Mouse (Mus musculus) cerebellum, postnatal 14 days (tissue): ENCODE measurements around the gene Cnnm1.

ENCODE experiments used
- DNase-seq, 2 experiments: peaks; one replicate each; pipeline ENCODE4 v3.0.0; 2021; ENCODE audit warnings: mixed read lengths in 2 of 2

Cnnm1 gene

GRCm38 (mm10) chr19:43440112-43440737, at the start of gene Cnnm1:
Gene Cnnm1, plus strand, starts transcription at chr19:43440436.
- peak; percentile 84 to 85 for DNase-seq

DNA sequence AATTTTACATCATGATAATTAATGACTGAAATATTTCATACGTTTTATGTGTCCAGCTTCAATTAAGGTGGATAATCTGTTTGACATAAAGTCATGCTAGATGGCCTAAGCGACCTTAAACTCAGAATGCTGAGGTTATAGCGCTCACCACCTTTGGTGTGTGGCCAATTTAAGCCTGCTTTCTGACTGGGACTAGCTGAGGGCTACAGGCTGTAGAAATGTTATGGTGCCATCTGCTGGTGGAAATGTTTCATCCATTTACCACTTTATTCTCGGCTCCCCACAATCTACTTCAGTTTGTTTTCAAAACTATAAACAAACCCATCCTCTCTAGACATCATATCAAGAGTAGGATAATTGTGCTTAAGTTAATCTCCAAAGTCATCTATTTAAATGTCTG, 43.9 kb upstream of the Cnnm1 start:
- peak; percentile 76 to 78 for DNase-seq

DNA sequence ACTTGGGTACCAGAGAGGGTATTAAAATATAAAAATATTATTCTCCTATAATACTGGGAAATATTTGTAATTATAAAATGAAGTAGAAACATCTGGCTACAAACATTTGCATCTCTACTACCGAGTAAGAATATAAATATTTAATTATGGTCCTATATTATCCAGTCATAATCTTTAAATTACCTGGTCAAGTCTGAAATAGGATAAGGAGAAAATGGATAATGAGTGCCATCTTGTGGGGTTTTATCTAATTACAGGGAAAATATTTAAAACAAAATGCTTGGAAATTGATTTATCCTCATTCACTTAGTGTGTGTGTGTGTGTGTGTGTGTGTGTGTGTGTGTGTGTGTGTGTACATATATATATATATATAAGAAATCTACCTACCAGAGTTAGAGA, 33.1 kb upstream of the Cnnm1 start:
- no peak for DNase-seq

DNA sequence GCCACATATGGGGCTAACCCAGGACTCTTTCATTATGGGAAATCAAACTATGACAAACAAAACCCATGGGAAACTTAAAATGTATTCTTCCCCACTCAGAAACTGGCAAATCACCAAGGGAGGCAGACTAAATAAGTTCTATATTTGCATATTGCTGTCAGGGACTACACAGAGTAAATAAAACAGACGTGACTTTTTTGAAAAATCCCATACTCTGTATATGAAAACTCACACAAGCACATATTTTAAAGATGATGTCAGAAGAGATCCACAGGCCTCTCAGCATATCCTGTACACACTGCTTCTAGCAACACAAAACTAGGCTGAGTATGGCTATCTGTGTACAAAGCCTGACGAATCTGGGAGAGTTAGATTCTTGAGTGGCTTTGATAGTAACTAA, 24.7 kb upstream of the Cnnm1 start:
- DNase-seq: no peak

DNA sequence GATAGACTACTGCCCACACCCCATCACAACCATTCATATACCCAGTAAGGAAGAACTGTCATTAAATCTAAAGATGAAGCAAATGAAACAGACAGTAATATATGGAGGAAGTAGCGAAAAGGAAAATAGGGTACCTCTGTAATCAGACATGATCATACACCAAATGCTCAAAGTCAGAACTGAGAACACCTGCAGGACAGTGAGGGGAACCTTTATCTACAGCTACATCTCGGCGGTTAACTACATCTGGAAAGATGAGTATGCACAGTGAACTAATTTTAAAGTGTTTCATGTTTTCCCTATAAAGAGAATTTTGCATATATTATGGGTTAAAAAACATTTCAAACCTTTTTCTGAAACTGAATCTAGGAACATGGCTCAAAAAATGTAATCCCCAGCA, 19.7 kb upstream of the Cnnm1 start:
- no peak for DNase-seq

DNA sequence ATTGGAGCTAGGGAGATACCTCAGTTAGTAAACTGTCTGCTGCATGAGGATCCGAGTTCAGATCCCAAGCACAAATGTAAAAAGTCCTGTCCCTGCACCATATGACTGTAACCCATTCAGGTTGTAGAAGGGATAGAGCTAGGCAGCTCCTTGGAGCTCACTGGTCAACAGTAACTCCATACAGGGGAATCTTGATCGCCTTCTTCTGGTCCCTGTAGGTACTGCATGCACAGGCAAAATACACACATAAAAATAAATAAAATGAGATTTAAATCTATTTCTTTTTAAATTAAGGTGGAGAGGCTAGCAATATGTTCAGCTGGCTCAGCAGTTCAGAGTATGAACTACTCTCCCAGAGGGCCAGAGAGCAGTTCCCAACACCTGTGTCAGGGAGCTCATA, 16.2 kb upstream of the Cnnm1 start:
- DNase-seq: no peak

GRCm38 (mm10) chr19:43427446-43428224, 12.6 kb upstream of the Cnnm1 start:
- DNase-seq: no peak

DNA sequence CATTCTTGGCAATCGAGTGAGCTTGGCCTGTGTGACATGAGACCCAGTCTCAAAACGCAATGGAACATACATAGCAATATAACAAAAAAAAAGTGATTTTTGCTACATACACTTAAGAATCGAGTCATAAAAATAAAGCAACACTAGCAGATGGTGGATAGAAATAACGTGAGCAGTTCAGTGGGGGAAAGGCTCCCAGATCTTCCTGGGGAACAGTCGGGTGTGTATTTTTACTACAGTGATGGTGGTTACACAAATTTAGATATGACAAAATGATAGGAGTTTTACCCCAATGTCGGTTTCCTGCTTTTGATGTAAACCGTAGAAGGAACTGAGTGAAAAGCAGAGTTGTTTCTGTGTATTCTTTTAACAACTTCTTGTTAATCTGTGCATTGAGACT, 990 bp upstream of the Cnnm1 start:
- peak in 1 of 2 experiments; percentile 4 for DNase-seq

GRCm38 (mm10) chr19:43440768-43441660, 778 bp downstream of the Cnnm1 start:
- DNase-seq: peak; percentile 70 to 80

- DNase-seq: no peak
Observed at GRCm38 (mm10) chr19:43441661-43441990, 1.4 kb downstream of the Cnnm1 start.

GRCm38 (mm10) chr19:43442269-43442668, 2.0 kb downstream of the Cnnm1 start:
- DNase-seq: no peak

GRCm38 (mm10) chr19:43442906-43443305, 2.7 kb downstream of the Cnnm1 start:
- peak in 1 of 2 experiments; percentile 48 for DNase-seq

DNA sequence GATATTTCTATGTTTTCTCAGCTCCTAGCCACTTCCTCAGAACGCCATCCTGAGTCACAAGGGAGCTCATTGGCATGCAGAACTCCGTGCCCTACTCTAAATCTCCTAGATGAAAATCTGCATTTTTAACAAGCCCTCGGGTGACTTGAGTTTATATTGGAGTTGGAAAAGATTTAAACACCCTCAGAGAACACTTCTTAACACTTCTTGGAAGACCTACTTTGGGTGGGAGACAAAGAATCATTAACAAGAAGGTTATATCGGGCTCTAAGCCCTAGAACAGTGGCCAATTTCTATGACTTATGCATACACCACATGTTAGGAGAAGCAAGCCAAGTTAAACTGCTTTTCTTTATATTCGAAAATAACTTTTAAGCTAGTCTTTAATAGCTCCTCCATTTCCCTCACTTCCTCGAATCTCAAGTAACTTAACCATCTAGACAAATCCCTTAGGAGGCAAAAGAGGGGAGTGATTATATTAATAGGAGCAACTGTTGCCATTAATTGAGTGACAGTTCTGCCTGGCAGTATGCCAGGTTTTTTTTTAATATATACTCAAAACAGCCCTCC, 4.5 kb downstream of the Cnnm1 start:
- peak in 1 of 2 experiments; percentile 10 for DNase-seq

DNA sequence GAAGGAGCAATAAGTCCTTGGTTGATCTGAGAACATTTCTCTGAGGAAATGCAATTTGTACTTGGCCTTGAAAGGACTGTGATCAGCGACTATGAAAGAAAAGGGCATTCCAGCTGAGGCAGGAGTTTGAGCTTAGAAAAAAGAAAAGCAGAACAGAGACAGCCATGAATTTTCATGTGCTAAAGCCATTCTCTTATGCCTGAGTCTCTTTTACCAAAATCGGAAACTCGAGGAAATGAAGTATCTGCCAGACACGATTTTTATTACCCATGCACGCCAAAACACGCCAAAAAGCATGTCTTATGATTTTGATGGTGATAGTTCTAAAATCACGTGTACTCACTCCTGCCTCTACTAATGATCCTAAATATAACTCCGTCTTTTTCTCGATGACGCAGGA, 11.3 kb downstream of the Cnnm1 start:
- no peak for DNase-seq

- DNase-seq: no peak
Observed at GRCm38 (mm10) chr19:43452176-43452575, 11.9 kb downstream of the Cnnm1 start.

GRCm38 (mm10) chr19:43453025-43453424, 12.8 kb downstream of the Cnnm1 start:
- no peak for DNase-seq

DNA sequence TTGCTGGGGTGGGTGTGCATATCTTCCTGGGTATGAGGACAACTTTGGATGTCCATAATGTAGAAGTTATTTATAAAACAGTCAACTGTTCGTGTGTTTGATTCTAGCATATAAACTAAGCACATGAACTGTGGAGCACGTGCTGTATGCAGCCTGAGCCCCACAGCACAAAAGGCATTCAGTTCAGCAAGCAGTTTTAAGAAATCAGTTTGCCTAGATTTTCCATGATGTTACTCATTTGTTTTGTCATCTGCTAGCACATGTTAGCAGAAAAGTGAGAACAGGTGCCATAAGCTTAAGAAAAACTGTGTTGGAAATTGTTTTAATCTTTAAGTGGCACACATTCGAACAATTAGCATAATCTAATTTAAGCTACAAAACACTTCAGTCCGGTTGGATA, 19.7 kb downstream of the Cnnm1 start:
- no peak for DNase-seq

GRCm38 (mm10) chr19:43460481-43460880, 20.2 kb downstream of the Cnnm1 start:
- no peak for DNase-seq

- DNase-seq: no peak
Observed at GRCm38 (mm10) chr19:43462141-43462540, 21.9 kb downstream of the Cnnm1 start.

GRCm38 (mm10) chr19:43463546-43464293, 23.5 kb downstream of the Cnnm1 start:
- no peak for DNase-seq

DNA sequence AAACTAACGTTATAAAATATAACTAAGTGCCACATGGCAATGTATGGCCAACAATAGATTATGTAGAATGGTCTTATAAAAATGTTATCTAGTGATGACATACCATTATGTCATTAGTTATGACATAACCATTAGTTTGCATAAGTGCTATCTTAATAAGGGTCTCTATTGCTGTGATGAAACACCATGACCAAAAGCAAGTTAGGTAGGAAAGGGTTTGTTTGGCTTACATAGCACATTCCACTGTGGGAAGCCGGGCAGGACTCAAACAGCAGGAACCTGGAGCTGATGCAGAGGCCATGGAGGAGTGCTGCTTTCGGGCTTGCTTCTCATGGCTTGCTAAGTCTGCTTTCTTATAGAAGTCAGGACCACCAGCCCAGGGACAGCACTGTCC, 24.1 kb downstream of the Cnnm1 start:
- DNase-seq: no peak

DNA sequence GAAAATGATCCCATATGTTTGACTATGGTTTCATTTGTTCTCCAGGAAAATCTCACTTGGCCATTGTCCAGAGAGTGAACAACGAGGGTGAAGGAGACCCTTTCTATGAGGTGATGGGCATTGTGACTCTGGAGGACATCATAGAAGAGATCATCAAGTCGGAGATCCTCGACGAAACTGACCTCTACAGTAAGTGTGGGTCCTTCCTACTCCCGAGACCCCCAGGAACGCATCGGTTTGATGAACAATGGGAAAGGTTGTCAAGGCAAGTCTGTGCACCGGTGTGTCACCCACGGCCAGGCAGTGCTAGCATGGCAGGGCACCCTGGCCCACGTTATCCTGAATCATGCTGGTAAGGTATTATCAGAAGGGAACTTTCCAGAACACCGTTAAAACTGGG, 24.8 kb downstream of the Cnnm1 start:
- DNase-seq: no peak
